Mouse (Mus musculus) limb, embryonic 12.5 days (tissue): ENCODE measurements around the gene S100a3. TPM values are rescaled to one million over a fixed set of nuclear protein-coding genes. Genes with fewer than 3 reads are reported as not detected.

ENCODE experiments used
- ATAC-seq: fragments of 200-750 bp; cut with Nextera tagmentation; 2 replicates; pipeline ENCODE4 v1.8.0; 2017; ENCODE audit warnings: low read depth, moderate TSS enrichment; ENCODE audit not compliant: insufficient number of reproducible peaks, insufficient read depth, low FRiP score, low TSS enrichment
- H3K27ac ChIP-seq: fragments of 300-500 bp; sonication (generic); 2 replicates; pipeline ENCODE4 v1.5.1; 2016; ENCODE audit warnings: mild to moderate bottlenecking, moderate library complexity
- H3K27me3 ChIP-seq: fragments of 300-500 bp; sonication (generic); 2 replicates; pipeline ENCODE4 v1.6.1; 2016; ENCODE audit warnings: mild to moderate bottlenecking, moderate library complexity
- H3K36me3 ChIP-seq: fragments of 300-500 bp; sonication (generic); 2 replicates; pipeline ENCODE4 v1.6.1; 2016; ENCODE audit warnings: mild to moderate bottlenecking, moderate library complexity
- H3K4me1 ChIP-seq: fragments of 300-500 bp; sonication (generic); replicated peaks from 2 replicates; pipeline ENCODE4 v1.6.1; 2016
- H3K4me2 ChIP-seq: fragments of 300-500 bp; sonication (generic); 2 replicates; pipeline ENCODE4 v1.6.1; 2016; ENCODE audit warnings: mild to moderate bottlenecking, moderate library complexity
- H3K4me3 ChIP-seq: fragments of 300-500 bp; sonication (generic); replicated peaks from 2 replicates; pipeline ENCODE4 v1.5.1; 2016; ENCODE audit warnings: mild to moderate bottlenecking
- H3K9ac ChIP-seq: fragments of 300-500 bp; sonication (generic); replicated peaks from 2 replicates; pipeline ENCODE4 v1.6.1; 2016; ENCODE audit warnings: mild to moderate bottlenecking, moderate library complexity
- H3K9me3 ChIP-seq: fragments of 300-500 bp; sonication (generic); 2 replicates; pipeline ENCODE4 v1.6.1; 2016; ENCODE audit warnings: mild to moderate bottlenecking, moderate library complexity
- WGBS: fragments of 180-500 bp; shearing (Covaris S2); methylation state at CpG from one replicate; pipeline ENCODE4 v1.1.7; 2016; 5-methylcytosine and 5-hydroxymethylcytosine counted together
- polyA plus RNA-seq: library from polyadenylated mRNA; unstranded; fragments of >200 nt; fragmentation: Nextera tagmentation; extraction: Ambion mirVana; gene quantifications from 2 replicates; pipeline ENCODE4 v1.2.1, GENCODE M21; 2016

Gene S100a3
- polyA plus RNA-seq, 1 experiment from 2014 or later: 0.16 TPM

DNA sequence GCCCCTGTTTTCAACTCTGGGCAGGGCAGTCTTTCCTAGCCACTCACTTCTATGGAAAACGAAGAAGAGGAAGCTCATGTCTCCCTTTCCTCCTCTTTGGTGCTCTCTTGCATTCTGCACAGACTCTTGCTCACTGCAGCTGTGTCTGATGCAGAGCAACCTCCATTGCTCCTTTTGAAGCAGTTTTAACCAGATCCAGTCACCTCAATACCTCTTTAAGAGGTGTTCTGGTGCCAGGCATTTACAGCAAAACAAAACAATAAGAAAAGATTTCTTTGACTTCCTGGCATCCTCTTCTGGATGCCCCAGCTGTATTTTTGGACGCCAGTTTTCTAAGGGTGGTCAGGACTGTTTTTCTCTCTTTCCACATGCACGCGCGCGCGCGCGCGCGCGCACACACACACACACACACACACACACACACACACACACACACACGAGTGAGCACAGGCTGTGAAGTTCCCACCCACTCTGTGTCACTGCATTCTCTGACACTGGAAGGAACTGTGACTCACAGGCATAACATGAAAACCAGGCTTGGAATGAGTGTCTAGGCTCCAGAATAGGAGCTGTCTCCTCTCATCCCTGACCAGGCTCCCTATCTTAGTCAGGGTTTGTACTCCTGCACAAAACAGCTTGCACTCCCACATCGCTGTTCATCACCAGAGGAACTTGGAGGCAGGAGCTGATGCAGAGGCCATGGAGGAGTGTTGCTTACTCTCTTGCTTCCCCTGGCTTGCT lies 27.2 kb downstream of the S100a3 start:
- no peak for ATAC-seq
- Histone ChIP-seq H3K4me2 (no peak overlapping the region), H3K27ac (no peak overlapping the region), H3K9ac (no peak overlapping the region), H3K9me3 (no peaks in the 10 kb centered on the region), H3K4me1 (peaks cover 4% of the 10 kb centered on the region), H3K27me3 (no peaks in the 10 kb centered on the region), H3K36me3 (no peaks in the 10 kb centered on the region), H3K4me3 (no peak overlapping the region)
- WGBS: 90% methylated on average over 14 of the region's 14 CpGs

DNA sequence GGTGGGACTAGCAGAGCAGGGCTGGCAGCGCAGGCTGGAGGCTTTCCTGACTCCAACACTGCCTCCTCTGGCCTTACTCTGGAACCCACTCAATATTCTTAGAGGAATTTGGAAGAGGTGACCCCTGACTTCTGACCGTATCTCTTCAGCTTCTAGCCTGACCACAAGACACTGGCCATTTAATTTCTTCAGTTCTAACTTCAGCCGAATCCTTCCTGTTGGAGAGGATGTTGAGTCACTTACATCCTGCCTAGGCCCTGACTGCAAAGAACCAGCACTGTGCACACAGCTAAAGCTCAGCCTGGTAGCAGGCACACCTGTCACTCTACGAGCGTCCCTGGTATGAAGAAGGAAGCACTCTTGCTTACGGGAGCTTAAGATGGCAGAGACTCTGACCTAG lies 29.0 kb downstream of the S100a3 start:
- peaks cover 4% of the 10 kb centered on the region; the same call in 1 of the 2 replicates for H3K4me1 ChIP-seq
- 76% methylated on average over 6 of the region's 6 CpGs for WGBS
- no peak for ATAC-seq

DNA sequence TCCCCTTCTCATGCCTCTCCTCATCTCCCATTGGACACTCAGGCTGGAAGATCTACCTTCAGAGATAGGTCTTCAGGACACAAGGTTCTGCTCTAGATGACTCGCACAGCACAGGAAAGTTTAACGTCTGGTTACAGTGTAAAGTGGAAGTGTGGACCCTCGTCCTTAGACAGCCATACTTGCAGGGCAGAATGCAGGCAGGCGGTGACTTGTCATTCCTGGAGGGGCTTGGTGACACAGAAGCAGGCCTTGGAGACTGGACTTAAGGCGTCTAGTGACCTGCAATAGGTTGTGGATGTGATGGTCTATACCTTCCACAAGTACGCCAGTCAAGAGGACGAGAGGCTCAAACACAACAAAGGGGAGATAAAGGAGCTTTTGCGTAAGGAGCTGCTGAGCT lies 29.6 kb downstream of the S100a3 start, which contains the start of gene S100a2:
Gene S100a2, plus strand, starts transcription at position 301 of the 400 bp plus-strand sequence.
- ATAC-seq: no peak
- 84% methylated on average over 8 of the region's 8 CpGs for WGBS
- Histone ChIP-seq H3K4me3 (no peak within 1 kb of the TSS), H3K27me3 (no peaks in the 10 kb centered on the region), H3K36me3 (no peaks in the 10 kb centered on the region), H3K4me1 (peaks cover 4% of the 10 kb centered on the region; the same call in 1 of the 2 replicates), H3K4me2 (no peak within 1 kb of the TSS), H3K9ac (no peak within 1 kb of the TSS), H3K9me3 (peaks cover 6% of the 10 kb centered on the region; the same call in 1 of the 2 replicates), H3K27ac (no peak within 1 kb of the TSS)

More for the DNA sequence above, 29.0 kb downstream of the S100a3 start:
- Histone ChIP-seq H3K4me2 (no peak overlapping the region), H3K9ac (no peak overlapping the region), H3K36me3 (no peaks in the 10 kb centered on the region), H3K9me3 (peaks cover 6% of the 10 kb centered on the region; the same call in 1 of the 2 replicates), H3K27ac (no peak overlapping the region), H3K27me3 (no peaks in the 10 kb centered on the region), H3K4me3 (no peak overlapping the region)

DNA sequence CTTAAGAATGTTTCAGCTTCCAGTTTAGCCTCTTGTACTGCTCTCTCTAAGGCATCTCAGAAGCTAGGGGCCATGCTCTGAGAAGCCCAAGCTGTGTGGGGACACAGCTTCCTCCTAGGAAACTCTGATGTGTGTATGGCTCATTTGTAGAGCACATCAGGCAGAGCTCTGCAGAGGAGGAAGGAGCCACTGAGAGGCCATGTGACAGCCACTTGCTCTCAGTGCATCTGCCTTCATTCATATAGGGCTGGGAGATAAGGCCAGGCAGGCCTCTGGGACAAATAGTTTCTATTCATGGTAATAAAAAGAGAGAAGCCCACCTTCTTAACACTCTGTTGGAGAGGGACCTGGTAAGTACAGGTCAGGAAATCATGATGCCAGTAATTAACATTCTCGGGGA lies 34.1 kb downstream of the S100a3 start:
- no peaks in the 10 kb centered on the region for H3K4me1 ChIP-seq
- 48% methylated on average over 1 of the region's 1 CpGs for WGBS
- H3K4me2 ChIP-seq: no peak overlapping the region
- H3K9me3 ChIP-seq: peaks cover 6% of the 10 kb centered on the region; the same call in 1 of the 2 replicates
- H3K4me3 ChIP-seq: no peak overlapping the region
- no peaks in the 10 kb centered on the region for H3K27me3 ChIP-seq
- H3K9ac ChIP-seq: no peak overlapping the region
- no peak overlapping the region for H3K27ac ChIP-seq
- ATAC-seq: no peak
- H3K36me3 ChIP-seq: no peaks in the 10 kb centered on the region

DNA sequence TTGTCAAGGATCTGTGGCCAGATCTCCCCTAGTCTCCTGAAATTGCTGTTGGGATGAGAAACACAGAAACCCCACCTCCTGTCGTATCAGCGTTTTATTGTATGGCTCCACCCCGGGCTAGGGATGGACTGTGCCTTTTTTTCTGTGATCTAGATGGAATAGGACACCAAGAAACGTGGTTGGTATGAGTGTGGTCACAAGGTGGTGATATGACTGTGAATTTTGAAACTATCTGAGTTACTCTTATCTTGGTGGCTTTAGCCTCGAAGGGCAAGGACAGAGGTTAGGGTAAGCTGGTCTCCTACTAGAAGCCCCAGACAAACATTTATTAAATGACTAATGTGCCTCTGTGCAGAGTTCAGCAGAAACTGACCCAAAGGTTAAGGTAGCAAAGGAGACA lies 35.2 kb downstream of the S100a3 start:
- ATAC-seq: no peak
- Histone ChIP-seq H3K4me2 (no peak overlapping the region), H3K27me3 (no peaks in the 10 kb centered on the region), H3K9ac (no peak overlapping the region), H3K36me3 (no peaks in the 10 kb centered on the region), H3K4me1 (no peaks in the 10 kb centered on the region), H3K4me3 (no peak overlapping the region), H3K9me3 (peaks cover 6% of the 10 kb centered on the region; the same call in 1 of the 2 replicates), H3K27ac (no peak overlapping the region)
- WGBS: 78% methylated on average over 5 of the region's 5 CpGs

DNA sequence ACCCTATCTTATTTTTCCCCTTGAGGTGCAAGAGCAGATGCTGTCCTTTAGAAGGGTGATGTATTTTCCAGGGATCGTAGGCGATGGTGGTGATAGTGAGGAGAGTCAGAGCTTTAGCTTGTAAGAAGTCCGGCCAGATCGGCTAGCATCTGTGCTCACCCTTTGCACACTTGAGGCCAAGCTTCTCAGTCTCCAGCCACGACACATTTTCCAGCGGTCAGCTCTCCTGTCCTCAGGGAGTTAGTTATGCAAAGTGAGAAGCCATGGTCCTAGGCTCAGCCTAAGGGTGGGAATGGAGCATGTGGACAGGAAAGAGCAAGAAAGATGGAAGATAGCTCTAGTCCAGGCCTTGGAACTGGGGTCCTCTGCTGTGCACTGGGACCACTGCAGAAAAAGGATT lies 36.4 kb downstream of the S100a3 start:
- 90% methylated on average over 6 of the region's 6 CpGs for WGBS
- Histone ChIP-seq H3K4me1 (no peaks in the 10 kb centered on the region), H3K27ac (no peak overlapping the region), H3K4me3 (no peak overlapping the region), H3K9me3 (peaks cover 6% of the 10 kb centered on the region; the same call in 1 of the 2 replicates), H3K36me3 (no peaks in the 10 kb centered on the region), H3K27me3 (no peaks in the 10 kb centered on the region), H3K4me2 (no peak overlapping the region), H3K9ac (no peak overlapping the region)
- ATAC-seq: no peak

DNA sequence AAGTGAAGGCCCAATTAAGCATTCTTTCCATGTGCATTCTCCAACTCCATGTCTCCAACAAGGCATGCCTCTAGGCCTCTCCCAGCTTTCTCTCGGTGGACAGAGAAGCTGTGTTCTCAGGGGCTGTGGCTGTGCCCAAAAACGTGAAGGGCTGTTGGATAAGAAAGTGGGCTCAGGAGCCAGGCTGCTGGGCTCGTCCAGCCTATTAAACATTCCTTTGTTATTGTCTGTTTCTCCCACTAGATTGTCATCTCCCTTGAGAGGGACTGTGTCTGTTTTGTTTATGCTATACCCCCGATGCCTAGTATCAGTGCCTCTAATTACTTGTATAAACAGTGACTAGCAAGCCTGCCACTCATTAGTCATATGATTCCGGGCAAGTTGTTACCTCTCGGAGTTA lies 37.4 kb downstream of the S100a3 start:
- no peak overlapping the region for H3K4me2 ChIP-seq
- no peaks in the 10 kb centered on the region for H3K27me3 ChIP-seq
- WGBS: 44% methylated on average over 6 of the region's 6 CpGs
- no peak overlapping the region for H3K9ac ChIP-seq
- H3K4me1 ChIP-seq: no peaks in the 10 kb centered on the region
- no peaks in the 10 kb centered on the region for H3K36me3 ChIP-seq
- H3K9me3 ChIP-seq: peaks cover 6% of the 10 kb centered on the region; the same call in 1 of the 2 replicates
- no peak overlapping the region for H3K27ac ChIP-seq
- H3K4me3 ChIP-seq: no peak overlapping the region
- ATAC-seq: no peak

DNA sequence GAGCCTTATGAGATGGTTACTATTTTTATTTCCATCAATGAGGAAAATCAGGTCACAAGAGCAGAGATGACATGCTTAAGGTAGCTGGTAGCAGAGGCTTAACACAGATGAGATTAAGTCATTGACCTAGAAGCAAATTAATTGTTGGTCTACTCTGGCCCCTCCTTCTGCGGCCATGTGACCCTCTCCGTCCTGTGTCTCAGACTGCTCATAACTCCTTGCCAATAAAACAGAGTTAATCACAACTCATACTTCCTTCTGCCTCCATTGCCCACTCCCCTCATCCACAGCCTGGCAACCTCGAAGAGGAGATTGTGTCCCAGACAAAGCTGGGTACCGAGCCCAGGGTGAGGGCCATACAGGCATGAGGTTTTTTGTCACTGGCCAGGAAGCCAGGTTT lies 37.8 kb downstream of the S100a3 start:
- Histone ChIP-seq H3K27ac (no peak overlapping the region), H3K9ac (no peak overlapping the region), H3K9me3 (peaks cover 6% of the 10 kb centered on the region; the same call in 1 of the 2 replicates), H3K4me1 (peaks cover 4% of the 10 kb centered on the region), H3K27me3 (no peaks in the 10 kb centered on the region), H3K4me2 (no peak overlapping the region), H3K4me3 (no peak overlapping the region), H3K36me3 (no peaks in the 10 kb centered on the region)
- 67% methylated on average over 4 of the region's 4 CpGs for WGBS
- ATAC-seq: no peak

DNA sequence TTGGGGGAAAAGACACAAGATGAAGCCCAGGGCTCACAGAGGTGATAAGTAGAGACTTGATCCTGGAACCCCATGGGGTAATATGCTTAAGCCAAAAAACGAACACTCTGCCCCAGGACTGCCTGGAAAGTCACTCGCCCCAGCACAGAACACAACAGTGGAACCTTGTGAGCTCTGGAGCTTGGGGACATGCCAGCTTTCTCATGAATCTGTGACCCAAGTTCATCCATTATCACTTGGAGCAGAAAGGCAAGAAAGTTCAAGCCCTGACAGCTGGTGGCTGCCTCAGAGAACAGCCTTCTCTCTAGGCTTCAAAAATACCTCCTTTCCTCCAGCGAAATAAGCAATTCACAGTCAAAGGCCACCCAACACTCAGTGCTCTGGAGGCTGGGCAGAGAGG lies 39.0 kb downstream of the S100a3 start:
- 70% methylated on average over 3 of the region's 3 CpGs for WGBS
- Histone ChIP-seq H3K27me3 (no peaks in the 10 kb centered on the region), H3K27ac (no peak overlapping the region), H3K36me3 (no peaks in the 10 kb centered on the region), H3K4me2 (no peak overlapping the region), H3K9ac (no peak overlapping the region), H3K9me3 (no peaks in the 10 kb centered on the region), H3K4me1 (peaks cover 14% of the 10 kb centered on the region), H3K4me3 (no peak overlapping the region)
- ATAC-seq: no peak

DNA sequence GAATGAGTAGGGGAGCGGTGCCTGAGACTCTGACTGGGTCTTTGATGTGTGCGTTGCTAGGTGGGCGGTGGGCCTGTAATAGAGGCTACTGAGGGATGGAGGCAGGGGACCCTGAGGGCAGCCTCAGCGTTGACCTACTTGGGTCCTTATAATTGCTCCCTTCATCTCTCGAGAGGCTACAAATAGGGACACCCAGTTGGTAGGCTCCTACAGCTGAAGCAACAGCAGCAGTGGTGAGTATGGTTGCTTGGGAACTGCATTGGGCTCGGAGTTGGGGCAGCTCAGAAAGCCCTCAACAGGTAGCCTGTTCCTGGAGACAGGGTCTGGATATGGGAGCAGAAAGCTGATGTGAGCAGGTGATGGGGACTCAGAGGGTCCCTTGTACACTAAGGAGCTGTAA lies 39.7 kb downstream of the S100a3 start:
- H3K27ac ChIP-seq: no peak overlapping the region
- 70% methylated on average over 6 of the region's 6 CpGs for WGBS
- peaks cover 21% of the 10 kb centered on the region for H3K4me1 ChIP-seq
- no peak overlapping the region for H3K9ac ChIP-seq
- H3K9me3 ChIP-seq: no peaks in the 10 kb centered on the region
- H3K4me2 ChIP-seq: no peak overlapping the region
- no peaks in the 10 kb centered on the region for H3K27me3 ChIP-seq
- no peak for ATAC-seq
- H3K4me3 ChIP-seq: no peak overlapping the region
- H3K36me3 ChIP-seq: no peaks in the 10 kb centered on the region

DNA sequence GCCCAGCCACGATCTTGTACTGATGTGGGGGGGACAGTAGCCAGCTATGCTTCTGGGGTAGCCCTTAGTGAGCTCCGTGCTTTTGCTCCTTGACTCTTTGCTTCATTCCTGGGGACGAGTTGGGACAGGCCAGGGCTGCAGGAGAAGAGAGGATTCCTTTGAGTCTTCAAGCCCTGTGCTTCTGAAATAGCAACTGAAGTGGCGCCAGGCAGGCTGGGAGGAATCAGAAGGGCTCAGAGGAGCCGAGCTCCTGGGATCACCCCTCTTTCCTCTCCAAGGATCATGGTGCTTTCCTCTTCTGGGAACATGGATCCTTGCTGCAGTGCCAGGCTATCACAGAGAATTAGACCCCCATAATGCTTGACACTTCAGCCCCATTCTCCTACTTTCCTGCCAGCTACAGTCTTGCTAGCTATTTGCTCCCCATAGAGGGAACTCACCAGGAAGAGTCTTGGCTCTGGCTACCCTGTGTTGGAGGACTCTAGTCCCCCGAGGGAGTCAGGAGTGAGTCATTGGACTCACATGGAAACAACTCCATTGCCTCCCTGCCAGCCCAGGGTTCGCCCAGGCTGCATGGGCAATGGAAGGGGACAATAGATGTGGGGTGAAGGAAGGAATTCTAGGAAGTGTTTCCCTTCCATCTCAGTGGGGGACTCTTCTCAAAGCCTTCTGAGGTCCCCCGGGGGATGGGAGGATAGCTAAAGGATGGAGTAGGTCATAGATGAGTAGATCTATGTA lies 40.2 kb downstream of the S100a3 start:
- no peak overlapping the region for H3K4me2 ChIP-seq
- H3K4me3 ChIP-seq: no peak overlapping the region
- ATAC-seq: no peak
- H3K9ac ChIP-seq: no peak overlapping the region
- H3K36me3 ChIP-seq: no peaks in the 10 kb centered on the region
- no peaks in the 10 kb centered on the region for H3K27me3 ChIP-seq
- H3K4me1 ChIP-seq: peaks cover 27% of the 10 kb centered on the region
- no peak overlapping the region for H3K27ac ChIP-seq
- 86% methylated on average over 8 of the region's 8 CpGs for WGBS
- no peaks in the 10 kb centered on the region for H3K9me3 ChIP-seq
